Mouse (Mus musculus) Muller cell, postnatal 12 days (primary cell): ENCODE measurements at regions not wholly inside any gene's neighbourhood (a gene's known extent, or its start where the extent isn't known, plus 50 kb on each side); places are given as distances from the start of the nearest gene placed in this dataset.
A peak's percentile ranks its signal among the peaks of the same experiment; 100 is the strongest.

Source experiments
- DNase-seq: peaks from one replicate; pipeline ENCODE4 v3.0.0-alpha.2; 2015; ENCODE audit errors: inconsistent ontology term

DNA sequence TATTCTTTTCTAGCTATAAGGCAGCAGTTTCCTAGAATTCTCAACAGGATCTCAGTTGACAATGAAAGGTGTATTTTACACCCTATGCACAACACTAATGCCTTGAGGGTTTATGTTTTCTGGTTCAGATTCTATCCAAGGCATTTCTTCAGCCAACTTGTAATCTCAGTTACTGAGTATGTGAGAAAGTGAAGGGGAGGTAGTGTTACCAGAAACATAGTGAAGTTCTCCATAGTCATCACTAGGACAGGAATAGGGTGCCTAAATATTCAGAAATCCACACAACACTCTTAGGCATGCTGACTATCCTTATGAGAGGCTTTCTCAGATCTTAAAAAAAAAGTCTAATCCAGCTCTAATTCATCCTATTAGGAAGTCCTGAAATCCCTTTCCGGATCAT, 1228.2 kb upstream of the Cntnap5a start:
- DNase-seq: no peak

DNA sequence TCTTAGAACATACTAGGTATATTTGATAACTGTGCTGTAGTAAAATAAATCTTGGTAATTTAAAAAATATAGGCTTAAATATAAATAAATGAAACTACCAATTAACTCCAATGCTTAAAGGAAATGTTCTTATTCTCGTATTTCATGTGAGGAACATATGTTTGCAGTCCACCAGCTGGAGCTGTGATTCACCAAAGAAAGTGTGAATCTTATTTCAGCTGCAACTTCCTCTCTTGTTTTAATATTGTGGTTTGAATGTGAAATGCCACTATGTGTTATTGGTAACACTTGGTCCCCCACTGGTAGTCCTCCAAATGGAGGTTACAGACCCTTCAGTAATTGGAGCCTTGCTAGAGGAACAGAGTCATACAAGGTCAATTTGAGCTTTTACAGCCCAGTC, 1188.1 kb upstream of the Cntnap5a start:
- DNase-seq: no peak

DNA sequence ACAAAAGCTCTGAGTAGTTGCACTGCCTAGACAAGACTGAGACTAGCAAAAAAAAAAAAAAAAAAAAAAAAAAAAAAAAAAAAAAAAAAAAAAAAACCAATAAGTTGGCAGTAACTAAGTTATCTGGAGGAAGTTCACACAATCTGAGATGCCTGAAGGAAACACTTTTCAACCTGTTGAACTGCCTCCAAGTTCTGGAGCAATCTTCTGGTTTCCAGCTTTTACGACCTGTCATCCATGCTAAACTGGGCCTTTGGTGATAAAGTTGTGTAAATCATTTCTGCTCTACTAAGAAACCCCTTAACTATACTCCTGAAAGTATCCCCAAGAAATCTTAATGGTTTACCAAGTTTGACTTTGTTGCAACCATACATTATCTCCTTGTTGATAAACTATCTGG, 1168.8 kb upstream of the Cntnap5a start:
- no peak for DNase-seq

DNA sequence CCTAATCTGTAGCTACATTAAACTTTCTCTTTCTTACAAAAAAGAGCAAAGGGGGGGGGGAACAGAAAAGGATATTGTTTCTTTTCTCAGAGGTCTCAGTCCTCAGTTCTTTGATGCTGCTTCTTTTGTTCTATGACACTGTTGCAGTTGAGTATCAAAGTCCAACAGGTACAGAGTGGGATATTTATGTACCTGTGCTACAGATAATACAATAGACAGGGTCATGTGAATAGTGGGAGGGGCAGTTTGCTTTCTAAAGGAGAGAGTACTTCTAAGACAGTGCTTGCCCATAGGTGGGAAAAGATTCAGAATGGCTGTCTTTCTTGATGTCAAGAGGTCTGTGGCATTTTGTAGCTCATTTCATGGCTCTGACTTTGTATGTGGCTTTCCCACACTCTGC, 1164.7 kb upstream of the Cntnap5a start:
- DNase-seq: no peak

DNA sequence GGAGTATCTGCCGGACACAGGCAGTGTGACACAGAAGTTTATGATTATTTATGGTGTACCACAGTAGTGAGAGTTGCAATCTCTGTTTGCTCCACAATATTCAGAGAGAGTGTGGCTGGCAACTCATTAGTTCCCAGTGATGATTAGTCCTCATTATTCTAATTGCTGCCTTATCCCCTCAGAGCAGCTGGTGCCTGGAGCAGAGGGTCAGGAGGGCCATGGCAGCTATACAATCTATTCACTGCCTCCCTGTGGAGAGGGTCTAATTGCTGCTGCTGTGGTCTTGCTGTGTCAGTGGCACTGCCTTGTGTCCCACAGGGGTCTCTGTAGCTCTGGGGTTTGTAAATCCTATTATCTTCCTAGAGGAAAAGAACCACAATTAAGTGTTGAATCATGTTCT, 1156.0 kb upstream of the Cntnap5a start:
- peak; percentile 74 for DNase-seq

GRCm38 (mm10) chr1:114533881-114534280, 1150.7 kb upstream of the Cntnap5a start:
- DNase-seq: no peak

- DNase-seq: no peak
These were observed 1137.6 kb upstream of the Cntnap5a start for GRCm38 (mm10) chr1:114546997-114547396.

GRCm38 (mm10) chr1:114552719-114553118, 1131.8 kb upstream of the Cntnap5a start:
- no peak for DNase-seq

DNA sequence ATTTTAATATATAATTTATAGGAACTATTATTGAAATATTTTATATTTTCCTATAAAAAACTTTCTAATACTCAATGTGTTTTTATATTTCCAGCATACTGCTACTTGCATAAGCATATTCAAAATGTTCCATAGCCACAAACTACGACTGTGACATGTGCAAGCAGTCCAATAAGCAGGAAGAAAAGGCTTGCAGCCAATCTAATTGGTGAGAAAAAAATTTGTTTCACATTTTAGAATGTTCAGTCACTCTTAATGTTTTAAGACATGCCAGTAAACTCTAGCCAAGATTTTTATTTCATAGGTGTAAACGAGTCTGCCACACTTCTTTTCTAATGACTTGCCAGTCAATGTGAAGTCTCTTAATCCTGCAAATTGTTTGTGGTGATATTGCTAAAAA, 1130.1 kb upstream of the Cntnap5a start:
- peak; percentile 2 for DNase-seq
